Mouse (Mus musculus) brain, embryonic 14.5 days (tissue): ENCODE data around the gene Csgalnact2.

Experiments used
- CTCF ChIP-seq: fragments of 200-500 bp; IDR thresholded peaks from 2 replicates; pipeline ENCODE4 v1.5.1; 2012; ENCODE audit warnings: inconsistent platforms, mild to moderate bottlenecking, moderate library complexity, borderline replicate concordance; ENCODE audit not compliant: insufficient read depth, insufficient read length; ENCODE audit errors: extremely low read depth
- POLR2A ChIP-seq: fragments of 200-500 bp; IDR thresholded peaks from 2 replicates; pipeline ENCODE4 v1.6.1; 2012; ENCODE audit warnings: mild to moderate bottlenecking, inconsistent platforms, borderline replicate concordance; ENCODE audit not compliant: poor library complexity, insufficient read depth, insufficient read length, severe bottlenecking; ENCODE audit errors: extremely low read depth

DNA sequence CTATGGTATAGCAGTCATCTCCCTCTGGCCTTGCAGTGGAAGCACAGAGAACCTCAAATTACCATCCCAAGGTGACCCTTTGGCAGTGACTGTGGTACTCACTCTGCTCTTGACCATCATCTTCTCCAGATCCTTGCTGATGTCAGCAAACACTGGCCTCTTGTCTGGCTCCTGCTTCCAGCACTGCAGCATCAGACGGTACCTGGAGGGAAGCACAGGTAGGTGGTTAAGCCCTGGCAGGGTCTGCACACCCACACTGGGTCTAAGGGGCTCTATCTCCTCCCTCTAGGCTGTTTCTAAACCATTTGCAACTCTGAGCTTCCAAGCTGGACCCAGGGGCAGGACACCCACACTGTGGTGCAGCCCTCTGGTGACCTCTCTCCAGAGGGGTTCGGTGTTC, 24.1 kb upstream of the Csgalnact2 start:
- TF ChIP-seq CTCF (no peak), POLR2A (no peak)
